Mouse (Mus musculus) macrophage (primary cell): ENCODE measurements around the gene Rhbdf2. TPM values are rescaled to one million over a fixed set of nuclear protein-coding genes. Genes with fewer than 3 reads are reported as not detected.
A peak's percentile ranks its signal among the peaks of the same experiment; 100 is the strongest.
"Not testable (repeated sequence)": the region's sequence is repeated elsewhere in the genome, so short reads cannot be mapped to it uniquely, and the experiment has no call there.

Source experiments
- H3K27ac ChIP-seq: fragments of 350-480 bp; formaldehyde crosslinking; 2 replicates; pipeline ENCODE4 v1.9.0; 2021
- H3K36me3 ChIP-seq: fragments of 350-480 bp; formaldehyde crosslinking; 2 replicates; pipeline ENCODE4 v1.9.0; 2021; ENCODE audit errors: inconsistent target
- H3K4me3 ChIP-seq: fragments of 350-480 bp; formaldehyde crosslinking; 2 replicates; pipeline ENCODE4 v1.9.0; 2021; ENCODE audit errors: inconsistent target
- H3K79me2 ChIP-seq: fragments of 350-480 bp; formaldehyde crosslinking; 2 replicates; pipeline ENCODE4 v1.9.0; 2021; ENCODE audit errors: inconsistent target
- WGBS: methylation state at CpG from one replicate; pipeline ENCODE4 v1.1.7; 2026; ENCODE audit warnings: inconsistent platforms; ENCODE audit not compliant: missing documents; 5-methylcytosine and 5-hydroxymethylcytosine counted together
- polyA plus RNA-seq: library from polyadenylated mRNA; stranded (reverse); fragments of 250-400 nt; gene quantifications from 3 replicates; pipeline ENCODE4 v1.2.4, GENCODE M21; 2018; ENCODE audit warnings: inconsistent platforms
- total RNA-seq, 78 experiments: library from RNA; depleted of rRNA; stranded (reverse); fragments of 250-400 nt; gene quantifications; 1 replicate in 9 of 78; 2 replicates in 24 of 78; 3 replicates in 43 of 78; 4 replicates in 2 of 78; pipeline ENCODE4 v1.2.4; 2018; ENCODE audit warnings: inconsistent platforms in 56 of 78

Gene Rhbdf2
- 100 to 1,000 TPM in 25 of 26 experiments, 10 to 100 TPM in 1; 94.6 to 827 (median 311) TPM for total RNA-seq (2018; cell fraction: chromatin; rRNA removed)
- 100 to 1,000 TPM in 2 of 26 experiments, 10 to 100 TPM in 24; 20.5 to 164 (median 49.9) TPM for total RNA-seq (2018; cell fraction: cytosol; rRNA removed)
- total RNA-seq (2018; cell fraction: nucleus; rRNA removed), result 100 to 1,000 TPM in 22 of 26 experiments, 10 to 100 TPM in 4; 71.5 to 628 (median 234) TPM
- 14.2 to 37.1 TPM (median 21.7 TPM) in 3 replicates for polyA plus RNA-seq

DNA sequence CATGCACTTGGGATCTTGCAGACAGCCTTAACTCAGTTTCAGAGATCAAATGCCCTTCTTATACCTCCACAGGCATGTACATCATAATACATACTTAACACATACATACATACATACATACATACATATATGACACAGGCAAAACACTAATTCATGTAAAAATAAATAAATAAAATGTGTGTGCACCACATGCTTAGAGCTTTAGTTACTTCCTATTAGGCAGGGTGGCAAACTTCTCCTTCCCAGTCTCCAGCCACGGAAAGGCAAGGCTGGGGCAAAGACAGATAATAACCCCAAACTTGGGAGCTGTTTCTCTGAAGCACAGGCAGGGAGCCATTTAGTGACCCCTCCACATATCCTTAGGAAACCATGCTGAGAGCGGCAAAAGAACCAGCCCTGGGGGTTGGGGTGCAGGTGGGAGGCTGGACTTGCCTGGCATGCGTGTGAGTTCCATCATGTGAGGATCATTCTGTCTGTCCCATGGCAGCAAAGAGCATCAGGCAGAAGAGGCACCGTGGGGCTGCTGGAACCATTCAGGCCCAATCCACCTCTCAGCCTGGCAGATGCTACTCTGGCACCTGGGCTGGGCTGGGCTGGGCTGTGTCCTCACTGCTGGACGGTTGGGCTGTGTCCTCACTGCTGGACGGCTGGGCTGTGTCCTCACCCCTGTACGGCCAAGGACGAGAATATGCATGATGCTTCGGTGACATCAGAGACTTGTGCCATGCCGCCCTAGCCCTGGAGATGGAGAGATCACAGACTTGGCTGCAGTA, at the start of gene Rhbdf2:
Rhbdf2 (minus strand) TSS at position 721 of the 773 bp plus-strand sequence.
- Histone ChIP-seq H3K4me3 (no peak within 1 kb of the TSS), H3K36me3 (no peaks in the 10 kb centered on the region), H3K79me2 (peaks cover 24% of the 10 kb centered on the region), H3K27ac (no peak within 1 kb of the TSS)
- 90% methylated on average over 10 of the region's 10 CpGs for WGBS

DNA sequence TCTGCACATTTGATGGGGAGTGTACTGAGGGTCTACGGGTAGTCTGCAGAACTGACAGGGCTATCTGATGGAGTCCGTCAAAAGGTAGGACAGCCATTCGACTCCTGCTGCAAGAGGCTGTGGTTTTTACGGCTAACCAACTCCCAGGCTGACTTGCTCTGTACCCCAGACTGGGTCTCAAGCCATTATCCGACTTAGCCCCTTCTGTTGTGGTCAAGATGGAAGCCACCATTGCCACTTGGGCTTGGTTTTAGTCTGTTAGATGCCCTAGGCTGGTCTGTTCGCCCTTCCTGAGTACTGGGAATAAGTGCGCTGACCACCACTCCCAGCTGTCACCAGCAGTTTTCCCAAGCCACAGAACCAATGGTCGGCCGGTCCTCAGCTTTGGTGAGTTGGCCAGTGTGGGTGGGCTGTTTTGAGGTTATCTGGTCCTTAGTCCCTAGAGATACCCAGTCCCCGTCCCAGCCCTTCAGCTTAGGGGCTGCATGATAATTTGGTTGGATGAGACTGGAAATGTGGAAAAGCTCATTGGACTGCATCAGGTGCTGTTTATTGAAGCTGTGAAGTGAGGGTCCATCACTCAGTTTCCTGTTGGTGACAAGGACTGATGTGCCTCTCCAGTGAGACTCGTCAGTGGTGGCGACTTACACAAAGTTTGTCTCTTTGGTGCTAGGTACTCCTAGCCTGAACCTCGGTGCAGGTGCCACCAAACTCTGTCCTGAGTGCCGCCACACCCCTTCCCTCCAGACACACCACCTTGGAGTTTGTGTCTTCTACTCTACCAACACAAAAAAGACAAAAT, 49.6 kb upstream of the Rhbdf2 start:
- 91% methylated on average over 14 of the region's 14 CpGs for WGBS
- H3K79me2 ChIP-seq, result peaks cover 29% of the 10 kb centered on the region
- no peak overlapping the region for H3K4me3 ChIP-seq
- H3K36me3 ChIP-seq, result peaks cover 47% of the 10 kb centered on the region; the same call in 1 of the 2 replicates
- H3K27ac ChIP-seq, result no peak overlapping the region

DNA sequence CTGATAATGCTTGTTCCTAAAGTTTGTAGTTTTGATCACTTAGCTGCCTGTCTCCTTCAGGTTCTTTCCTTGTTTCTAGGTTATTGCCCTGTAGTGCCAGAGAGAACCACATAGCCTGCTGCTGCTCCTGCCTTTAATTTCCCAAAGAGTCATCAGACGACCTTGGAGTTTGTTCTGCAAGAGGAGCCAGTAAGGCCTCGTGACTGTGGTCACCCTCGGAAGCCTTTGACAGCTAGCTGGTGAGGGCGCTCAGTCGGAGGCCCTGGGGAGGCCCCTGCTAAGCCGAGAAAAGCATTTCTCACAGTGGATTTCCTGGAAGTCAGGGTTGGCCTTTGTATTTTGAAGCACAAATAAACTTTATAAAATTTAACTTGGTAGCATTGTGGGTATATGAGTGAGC, 48.6 kb upstream of the Rhbdf2 start:
- not testable (repeated sequence) for H3K27ac ChIP-seq, H3K4me3 ChIP-seq
- WGBS, result 77% methylated on average over 6 of the region's 6 CpGs
- peaks cover 29% of the 10 kb centered on the region for H3K79me2 ChIP-seq
- H3K36me3 ChIP-seq, result peaks cover 47% of the 10 kb centered on the region; the same call in 1 of the 2 replicates

DNA sequence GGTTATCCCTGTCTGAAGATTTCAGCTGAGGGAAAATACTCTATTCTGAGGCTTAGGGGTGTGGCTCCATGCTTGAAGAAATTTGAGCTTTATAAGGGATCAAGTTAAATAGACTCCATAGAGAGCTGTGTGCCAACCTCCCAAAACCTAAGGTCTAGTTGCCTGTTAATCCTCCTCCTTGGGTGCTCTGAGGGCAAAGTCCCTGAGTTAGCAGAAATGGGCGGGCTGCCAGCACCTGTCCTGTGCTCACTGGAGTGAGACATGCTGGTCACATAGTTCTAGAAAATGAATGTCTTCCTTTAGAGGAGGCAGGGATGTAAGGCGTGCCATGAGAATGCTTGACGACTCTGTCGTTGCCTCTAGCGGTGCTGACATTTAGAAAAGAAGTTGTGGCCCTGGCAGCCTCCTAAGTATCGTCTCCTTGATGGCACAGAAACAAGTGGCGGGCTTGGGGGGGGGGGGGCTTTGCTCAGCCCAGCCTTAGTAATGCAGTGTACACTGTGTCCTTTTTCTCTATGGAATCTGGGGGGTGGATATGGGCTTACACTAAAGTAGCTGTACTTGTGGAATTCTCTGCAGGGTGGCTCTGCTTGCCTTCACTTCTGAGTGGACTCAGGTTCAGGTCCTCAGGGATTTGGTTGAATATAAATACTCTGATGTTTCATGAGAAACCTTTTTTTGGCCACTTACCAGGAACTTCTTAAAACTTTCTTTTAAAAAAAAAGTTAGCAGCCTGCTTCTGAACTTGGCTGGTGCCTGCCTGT, 48.0 kb upstream of the Rhbdf2 start:
- Histone ChIP-seq H3K79me2 (peaks cover 29% of the 10 kb centered on the region), H3K36me3 (peaks cover 47% of the 10 kb centered on the region; the same call in 1 of the 2 replicates), H3K27ac (no peak overlapping the region), H3K4me3 (no peak overlapping the region)
- 98% methylated on average over 6 of the region's 7 CpGs for WGBS

DNA sequence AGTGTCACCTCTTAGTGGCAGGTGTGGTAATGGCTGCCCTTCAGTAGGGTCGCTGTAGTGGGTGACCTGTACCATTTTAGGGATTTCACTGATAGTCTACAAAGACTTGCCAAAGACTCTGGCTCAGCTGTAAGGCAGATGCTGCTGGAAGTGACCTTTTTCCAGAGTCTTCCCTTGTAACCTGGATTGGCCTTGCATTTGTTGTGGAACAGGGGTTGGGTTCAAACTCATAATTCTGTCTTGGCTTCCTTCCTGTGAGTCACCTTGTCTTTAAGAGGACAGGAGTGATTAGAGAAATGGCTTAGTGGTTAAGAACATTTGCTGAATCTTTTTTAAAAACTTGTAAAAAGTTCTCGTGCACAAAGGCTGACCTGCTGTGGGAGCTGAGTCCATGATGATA, 46.6 kb upstream of the Rhbdf2 start:
- H3K36me3 ChIP-seq, result peaks cover 47% of the 10 kb centered on the region; the same call in 1 of the 2 replicates
- H3K79me2 ChIP-seq, result peaks cover 29% of the 10 kb centered on the region
- no peak overlapping the region for H3K4me3 ChIP-seq
- WGBS, result 100% methylated on average over 2 of the region's 2 CpGs
- no peak overlapping the region for H3K27ac ChIP-seq

DNA sequence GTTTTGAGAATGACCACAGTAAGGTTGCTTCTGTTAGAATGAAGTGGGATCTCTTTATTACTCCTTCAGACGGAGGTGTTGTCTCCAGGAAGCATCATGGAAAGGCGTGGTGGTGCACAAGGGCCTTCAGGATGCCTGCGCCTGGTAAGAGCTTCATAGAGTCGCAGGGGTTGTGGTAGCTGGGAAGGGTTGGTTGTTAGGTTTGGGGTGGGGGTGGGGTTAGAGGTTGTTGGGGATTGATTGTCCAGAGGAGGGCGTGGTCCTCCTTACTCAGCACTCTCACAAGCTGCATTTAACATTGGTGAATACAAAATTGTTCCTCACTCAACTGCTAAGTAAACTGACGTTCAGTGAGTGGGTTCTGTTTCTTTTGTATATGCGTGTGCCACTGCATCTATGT, 45.8 kb upstream of the Rhbdf2 start:
- H3K4me3 ChIP-seq, result peak overlapping the region; percentile 95
- 0 out of 2 replicates have a peak overlapping the region, but pooled peaks have one; percentile 50 for H3K27ac ChIP-seq
- H3K36me3 ChIP-seq, result peaks cover 46% of the 10 kb centered on the region; the same call in 1 of the 2 replicates
- 20% methylated on average over 7 of the region's 7 CpGs for WGBS
- peaks cover 29% of the 10 kb centered on the region for H3K79me2 ChIP-seq

DNA sequence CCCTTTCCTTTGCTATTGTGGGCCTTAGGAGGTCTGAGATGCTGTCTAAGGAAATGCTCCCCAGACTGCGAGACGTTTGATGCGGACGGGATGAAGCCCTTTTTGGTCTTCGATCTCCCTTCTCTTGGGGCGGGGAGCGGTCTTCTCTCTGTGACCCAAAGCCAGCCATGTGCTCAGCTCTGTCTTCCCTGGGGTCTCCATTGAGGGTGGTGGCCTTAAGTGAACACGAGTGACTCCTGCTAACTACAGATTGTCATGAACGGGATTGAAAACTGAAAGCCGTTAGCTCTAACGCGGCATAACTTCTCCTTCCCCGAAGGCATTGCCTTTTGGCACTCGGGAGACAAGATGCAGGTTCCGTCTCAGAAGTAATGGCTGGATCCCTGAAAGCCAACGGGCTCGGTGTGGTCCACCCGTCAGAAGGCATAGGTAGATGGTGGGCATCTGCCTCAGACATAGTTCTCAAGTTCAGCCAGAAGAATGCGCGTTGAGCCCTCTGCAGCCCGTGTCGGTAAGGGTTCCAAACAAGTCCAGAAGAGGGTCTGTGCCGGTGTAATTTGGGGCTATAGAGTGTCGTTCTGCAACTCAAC, 45.1 kb upstream of the Rhbdf2 start:
- peak overlapping the region; percentile 95 for H3K4me3 ChIP-seq
- peaks cover 39% of the 10 kb centered on the region; the same call in 1 of the 2 replicates for H3K36me3 ChIP-seq
- H3K79me2 ChIP-seq, result peaks cover 29% of the 10 kb centered on the region
- WGBS, result under 1% methylated on average over 24 of the region's 24 CpGs
- H3K27ac ChIP-seq, result peak overlapping the region; percentile 50

DNA sequence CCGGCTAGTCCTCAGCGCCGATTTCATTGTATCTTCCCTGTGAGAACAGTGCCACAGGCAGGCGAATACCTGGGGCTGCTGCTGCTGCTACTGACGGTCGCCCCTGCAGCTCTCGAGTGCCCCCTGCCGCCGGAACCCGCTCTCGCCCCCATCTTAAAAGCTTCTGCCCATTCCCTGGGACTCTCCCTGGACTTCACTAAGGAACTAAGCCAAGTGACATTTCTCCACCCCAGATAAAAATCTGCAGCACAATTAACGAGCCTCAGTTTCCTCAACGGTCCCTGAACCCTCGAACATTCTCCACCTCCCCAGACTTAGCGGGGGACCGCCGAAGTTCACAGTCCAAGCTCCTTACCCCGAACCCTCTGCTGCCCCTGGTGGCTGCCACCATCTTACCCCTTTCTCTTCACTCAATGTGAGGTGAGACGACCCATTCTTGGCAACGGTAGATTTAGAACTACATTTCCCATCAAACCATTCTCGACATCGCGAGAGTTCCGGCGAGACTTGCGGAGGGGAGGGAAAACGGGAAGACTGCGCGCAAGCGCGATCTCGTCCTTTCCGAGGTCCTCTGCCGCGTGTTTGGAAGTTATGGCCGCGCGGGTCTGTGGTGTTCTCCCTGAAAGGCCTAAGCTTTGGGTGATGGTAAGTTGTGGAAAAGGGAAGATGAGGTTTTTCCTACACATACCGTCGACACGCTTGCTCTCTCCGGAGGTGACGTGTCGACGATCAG, 44.5 kb upstream of the Rhbdf2 start:
- peak overlapping the region; percentile 95 for H3K4me3 ChIP-seq
- H3K36me3 ChIP-seq, result peaks cover 33% of the 10 kb centered on the region; the same call in 1 of the 2 replicates
- peak overlapping the region; percentile 50 for H3K27ac ChIP-seq
- under 1% methylated on average over 45 of the region's 45 CpGs for WGBS
- H3K79me2 ChIP-seq, result peaks cover 29% of the 10 kb centered on the region

DNA sequence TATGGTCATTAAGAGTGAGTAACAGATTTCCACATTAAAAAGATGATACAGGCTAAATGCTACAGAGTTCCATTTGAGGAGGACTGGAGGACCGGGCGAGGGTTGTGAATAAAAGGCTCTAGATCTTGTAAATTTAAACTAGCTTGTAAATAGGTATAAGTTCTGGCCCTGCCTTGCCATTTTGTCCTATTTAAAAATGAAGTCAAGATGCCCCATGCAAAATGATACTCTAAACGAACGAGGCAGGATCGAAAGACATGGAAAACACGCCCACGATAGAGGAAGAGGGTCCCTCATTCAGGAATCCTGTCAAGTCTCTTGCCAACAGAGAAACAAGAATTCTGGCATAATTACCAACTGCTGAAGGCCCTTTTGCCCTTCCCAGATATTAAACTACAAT, 43.6 kb upstream of the Rhbdf2 start:
- H3K27ac ChIP-seq, result no peak overlapping the region
- 95% methylated on average over 7 of the region's 7 CpGs for WGBS
- H3K36me3 ChIP-seq, result peaks cover 24% of the 10 kb centered on the region; the same call in 1 of the 2 replicates
- H3K4me3 ChIP-seq, result no peak overlapping the region
- peaks cover 29% of the 10 kb centered on the region for H3K79me2 ChIP-seq

DNA sequence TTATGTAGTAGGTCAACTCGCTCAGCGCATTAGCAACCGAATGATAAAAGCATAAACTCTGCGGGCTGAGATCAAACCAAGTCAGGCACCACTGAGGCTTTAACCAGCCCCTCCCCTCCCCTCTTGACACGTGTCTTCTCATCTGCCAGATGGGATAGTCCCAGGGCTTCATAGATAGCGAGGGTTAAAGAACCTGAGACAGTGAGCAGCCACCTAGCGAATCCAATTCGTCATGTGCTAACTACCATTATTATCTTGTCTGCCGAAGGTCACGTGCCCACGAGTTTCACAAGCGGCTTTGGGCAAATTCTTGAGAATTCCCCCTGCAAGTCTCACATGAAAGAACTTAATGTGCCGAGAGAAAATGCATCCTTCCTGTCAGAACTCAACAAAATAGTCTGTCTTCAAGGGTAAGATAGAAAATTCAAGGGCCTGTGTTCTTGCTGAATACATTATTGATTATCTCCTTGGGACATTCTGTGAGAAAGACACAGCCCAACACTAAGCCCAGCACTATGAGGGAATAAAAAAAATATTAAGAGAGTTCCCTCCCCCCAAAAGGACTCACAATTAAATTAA, 43.1 kb upstream of the Rhbdf2 start:
- 94% methylated on average over 13 of the region's 13 CpGs for WGBS
- Histone ChIP-seq H3K79me2 (peaks cover 29% of the 10 kb centered on the region), H3K27ac (no peak overlapping the region), H3K36me3 (peaks cover 19% of the 10 kb centered on the region; the same call in 1 of the 2 replicates), H3K4me3 (no peak overlapping the region)

DNA sequence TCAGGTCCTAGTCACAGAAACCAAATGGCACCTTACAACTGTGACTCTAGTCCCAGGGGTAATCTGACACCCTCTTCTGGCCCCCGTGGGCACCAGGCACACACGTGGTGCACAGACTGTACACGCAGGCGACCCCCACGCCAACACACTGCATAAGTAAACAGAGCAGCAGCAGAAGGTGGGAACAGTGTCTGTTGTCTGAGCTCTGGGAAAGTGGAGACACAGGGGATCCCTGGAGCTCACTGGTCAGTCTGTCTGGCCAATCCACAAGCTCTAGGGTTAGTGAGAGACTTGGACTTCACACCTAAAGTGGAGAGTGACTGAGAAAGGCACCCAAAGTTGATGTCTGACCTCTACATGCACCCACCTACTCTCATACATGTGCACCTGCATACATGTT, 42.5 kb upstream of the Rhbdf2 start:
- Histone ChIP-seq H3K36me3 (peaks cover 13% of the 10 kb centered on the region; the same call in 1 of the 2 replicates), H3K4me3 (no peak overlapping the region), H3K79me2 (peaks cover 27% of the 10 kb centered on the region), H3K27ac (no peak overlapping the region)
- WGBS, result 81% methylated on average over 5 of the region's 5 CpGs

DNA sequence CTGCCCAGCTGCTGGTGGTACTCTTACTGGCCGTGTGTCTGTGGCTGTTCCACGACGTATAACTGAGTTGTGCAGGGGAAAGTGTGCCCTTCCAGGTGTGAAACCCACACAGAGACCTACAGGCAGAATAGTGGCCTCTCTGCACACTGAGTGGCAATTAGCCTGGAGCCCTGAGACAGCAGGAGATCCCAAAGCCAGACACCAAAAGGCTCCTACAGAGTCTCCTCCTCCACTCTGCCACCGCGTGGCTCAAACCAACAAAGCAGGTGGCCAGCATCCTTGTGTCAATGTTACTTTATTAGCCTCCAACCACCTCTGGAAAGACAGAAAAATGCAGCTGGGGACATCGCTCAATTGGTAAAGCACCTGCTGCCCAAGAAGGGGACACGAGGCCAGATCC, 42.0 kb upstream of the Rhbdf2 start:
- 87% methylated on average over 7 of the region's 7 CpGs for WGBS
- Histone ChIP-seq H3K27ac (no peak overlapping the region), H3K4me3 (no peak overlapping the region), H3K79me2 (peaks cover 23% of the 10 kb centered on the region), H3K36me3 (peaks cover 9% of the 10 kb centered on the region; the same call in 1 of the 2 replicates)

DNA sequence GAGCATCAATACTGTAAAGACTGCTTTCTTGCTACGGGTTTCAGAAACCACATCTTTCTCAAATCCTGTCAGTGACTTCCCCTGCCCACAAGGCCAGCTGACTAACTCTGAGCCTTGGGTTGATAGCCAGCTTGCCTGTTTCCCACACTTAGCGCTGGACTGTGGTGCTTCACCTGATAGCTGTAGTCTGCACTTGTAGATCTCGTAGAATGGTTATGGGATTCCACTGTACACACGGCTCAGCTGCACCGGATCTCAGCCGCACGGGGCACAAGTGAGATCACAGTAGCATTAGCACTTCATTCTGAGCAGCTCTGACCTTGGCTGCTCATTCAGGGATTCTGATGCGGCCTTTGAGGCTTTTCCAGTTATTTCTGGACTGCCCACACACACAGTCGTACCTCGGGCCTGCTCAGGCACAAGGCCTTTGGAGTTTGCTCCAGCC, 41.6 kb upstream of the Rhbdf2 start:
- Histone ChIP-seq H3K27ac (no peak overlapping the region), H3K36me3 (0 out of 2 replicates have a peak, but pooled peaks cover 4% of the 10 kb centered on the region), H3K79me2 (peaks cover 18% of the 10 kb centered on the region), H3K4me3 (no peak overlapping the region)
- 64% methylated on average over 10 of the region's 10 CpGs for WGBS
